Mouse (Mus musculus): ENCODE results near the gene Ifit1bl1.

GRCm38 (mm10) chr19:34623781-34624180, 22.0 kb upstream of the Ifit1bl1 start:
- no peak for TF ChIP-seq CTCF (IDR thresholded peaks at IDR 0.05; ENCODE audit: extremely low read depth, insufficient read depth, low read length)
- TF ChIP-seq POLR2A (IDR thresholded peaks at IDR 0.05; ENCODE audit: extremely low read depth, insufficient read depth, low read length): no peak

Data from cortical plate, adult 2 months (tissue).